Mouse (Mus musculus) layer of hippocampus, adult 18-20 months (tissue): ENCODE results near the gene E130311K13Rik. TPM values are rescaled to one million over a fixed set of nuclear protein-coding genes. Genes with fewer than 3 reads are reported as not detected.

Experiments
- DNase-seq, 2 experiments: peaks; one replicate each; pipeline ENCODE4 v3.0.0; 2022; ENCODE audit warnings: low spot score in 2 of 2
- total RNA-seq, 2 experiments: library from RNA; stranded (reverse); gene quantifications; 2 replicates each; pipeline ENCODE4 v1.2.3; 2021

Gene E130311K13Rik
- total RNA-seq, 2 experiments from 2014 or later, result 11.8 to 12.2 TPM

- no peak for DNase-seq
Observed at GRCm38 (mm10) chr3:63896303-63896702, 33.0 kb downstream of the E130311K13Rik start.

GRCm38 (mm10) chr3:63895786-63896185, 33.5 kb downstream of the E130311K13Rik start:
- no peak for DNase-seq

- DNase-seq, result no peak
Observed at GRCm38 (mm10) chr3:63893677-63894076, 35.6 kb downstream of the E130311K13Rik start.

- no peak for DNase-seq
Observed at GRCm38 (mm10) chr3:63892154-63892553, 37.1 kb downstream of the E130311K13Rik start.

- DNase-seq, result no peak
Observed at GRCm38 (mm10) chr3:63881065-63881464, 48.2 kb downstream of the E130311K13Rik start.

- no peak for DNase-seq
Observed at GRCm38 (mm10) chr3:63878995-63879666, 50.1 kb downstream of the E130311K13Rik start.

- DNase-seq, result no peak
Observed at GRCm38 (mm10) chr3:63872818-63873217, 56.5 kb downstream of the E130311K13Rik start.

- no peak for DNase-seq
Observed at GRCm38 (mm10) chr3:63871249-63871648, 58.0 kb downstream of the E130311K13Rik start.

- DNase-seq, result peak; percentile 37 to 78
Observed at GRCm38 (mm10) chr3:63868285-63868684, 61.0 kb downstream of the E130311K13Rik start.

GRCm38 (mm10) chr3:63865069-63865468, 64.2 kb downstream of the E130311K13Rik start:
- DNase-seq, result no peak

Other genes starting within 250 kb of the E130311K13Rik start
- gene Plch1, start 30.0 kb downstream of the E130311K13Rik start, total RNA-seq, result 1 to 10 TPM; 4.6 to 4.7 TPM
- gene Slc33a1, start 35.3 kb upstream of the E130311K13Rik start, total RNA-seq, result 10 to 100 TPM; 28.1 to 29.5 TPM
- 10 to 100 TPM; 45.9 to 51.6 TPM for gene Gmps, start 46.6 kb upstream of the E130311K13Rik start, total RNA-seq
- gene Vmn2r1, start 152.1 kb upstream of the E130311K13Rik start, total RNA-seq, result under 1 TPM; 0.23 to 0.32 TPM
- gene Vmn2r2, start 212.5 kb upstream of the E130311K13Rik start, total RNA-seq, result not detected